Mouse (Mus musculus): ENCODE data around the gene Nsa2. TPM values are rescaled to one million over a fixed set of nuclear protein-coding genes. Genes with fewer than 3 reads are reported as not detected.

Gene Nsa2
- 41.7 and 43.7 TPM in 2 replicates for polyA plus RNA-seq (2015; fragmentation: Nextera tagmentation; extraction: Ambion mirVana)

DNA sequence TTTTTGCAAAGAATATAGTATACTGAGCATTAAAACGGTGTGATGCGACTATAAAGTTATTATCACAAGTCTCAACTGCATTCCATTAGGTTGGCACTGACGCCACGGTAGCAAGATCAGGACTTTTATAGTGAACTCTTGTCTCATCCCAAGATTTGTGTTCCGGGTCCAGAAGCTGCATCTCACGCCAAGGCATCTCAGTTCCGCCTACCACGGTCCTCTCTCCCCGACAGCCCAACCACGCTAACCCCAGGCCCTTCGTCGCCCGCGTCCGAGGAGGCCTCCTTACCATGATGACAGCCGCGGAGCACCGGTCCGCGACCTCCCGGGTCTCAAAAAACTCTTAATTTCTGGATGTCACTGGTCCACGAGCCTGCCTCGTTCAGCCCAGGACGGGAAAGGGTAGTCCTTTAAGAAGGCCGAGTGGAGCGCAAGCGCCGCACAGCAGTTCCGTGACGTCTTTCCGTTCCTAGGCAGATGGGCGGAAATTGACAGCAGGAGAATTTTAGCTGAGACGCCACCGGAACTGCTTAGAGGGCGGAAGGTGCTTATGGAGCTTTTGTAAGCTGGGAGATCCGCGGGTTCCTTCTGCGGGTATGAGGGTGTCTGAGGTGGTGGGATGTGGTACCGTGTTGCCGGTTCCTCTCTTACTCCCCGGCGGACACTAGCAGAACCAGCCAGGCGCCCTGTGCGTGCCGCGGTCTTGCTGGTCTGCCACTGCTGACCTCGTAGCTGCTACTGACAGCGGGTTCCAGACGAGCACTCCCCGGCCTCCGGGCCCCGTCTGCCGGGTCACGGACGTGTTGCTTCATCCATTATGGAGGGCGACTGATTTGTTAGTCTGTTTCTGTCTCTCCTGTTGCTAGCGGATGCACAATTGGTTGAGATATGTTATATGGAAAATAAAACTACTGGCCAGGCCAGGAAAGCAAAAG lies at the start of gene Nsa2, which contains the start of gene Gfm2:
TSS of gene Nsa2 (minus strand) at position 472 of the 935 bp plus-strand sequence.
TSS of gene Gfm2 (plus strand) at position 472 of the 935 bp plus-strand sequence.

DNA sequence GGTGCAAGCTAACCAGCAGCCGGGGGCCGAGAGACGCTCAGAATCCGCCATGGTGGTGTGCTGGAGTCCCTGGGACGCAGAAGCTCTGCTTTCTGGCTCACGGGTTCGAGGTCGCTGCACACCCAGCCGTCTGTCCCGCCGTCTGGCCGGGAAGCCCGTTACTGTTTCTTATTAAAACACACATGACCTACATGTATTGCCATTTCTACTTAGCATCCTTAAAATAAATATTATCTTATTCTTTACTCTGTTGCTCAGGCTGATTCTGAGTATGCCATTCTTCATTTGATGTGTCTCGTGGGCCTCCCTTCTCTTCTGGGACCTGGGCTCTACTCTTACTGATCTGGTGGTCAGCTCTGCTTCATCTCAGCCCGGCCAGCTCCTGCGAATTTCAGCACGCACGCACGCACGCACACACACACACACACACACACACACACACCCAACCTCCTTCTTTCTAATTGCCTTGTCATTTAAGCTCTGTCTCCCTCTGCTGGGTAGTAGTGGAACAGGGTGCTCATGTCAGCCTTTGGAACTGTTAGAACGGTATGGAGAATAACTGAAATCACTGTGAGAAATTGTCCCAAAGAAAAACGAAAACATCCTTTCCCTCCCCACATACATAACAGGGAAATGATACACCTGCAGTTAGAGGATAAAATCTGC lies 38.4 kb downstream of the Nsa2 start, which contains the start of gene Gm6169:
TSS of gene Gm6169 (minus strand) at position 51 of the 666 bp plus-strand sequence.

Other genes with a start within 250 kb of the Nsa2 start
- gene Gcnt4, start 213.2 kb downstream of the Nsa2 start, polyA plus RNA-seq (2015; fragmentation: Nextera tagmentation; extraction: Ambion mirVana): 0.12 and 0.13 TPM in 2 replicates
- gene 1700029F12Rik, start 103.6 kb downstream of the Nsa2 start, polyA plus RNA-seq (2015; fragmentation: Nextera tagmentation; extraction: Ambion mirVana): not detected in 2 replicates
- 24.4 and 24.6 TPM in 2 replicates for gene Fam169a, start 70.7 kb downstream of the Nsa2 start, polyA plus RNA-seq (2015; fragmentation: Nextera tagmentation; extraction: Ambion mirVana)
- gene Gm6169, start 38.7 kb downstream of the Nsa2 start, polyA plus RNA-seq (2015; fragmentation: Nextera tagmentation; extraction: Ambion mirVana): 1.4 and 1.5 TPM in 2 replicates
- 24.2 and 26.6 TPM in 2 replicates for gene Gfm2, start within 50 bp of the Nsa2 start, polyA plus RNA-seq (2015; fragmentation: Nextera tagmentation; extraction: Ambion mirVana)
- 80.5 and 88.2 TPM in 2 replicates for gene Hexb, start 60.4 kb upstream of the Nsa2 start, polyA plus RNA-seq (2015; fragmentation: Nextera tagmentation; extraction: Ambion mirVana)
- gene Enc1, start 103.2 kb upstream of the Nsa2 start, polyA plus RNA-seq (2015; fragmentation: Nextera tagmentation; extraction: Ambion mirVana): 39.3 and 42.7 TPM in 2 replicates

Data from neural tube, postnatal 0 days (tissue).